Mouse (Mus musculus) Muller cell, postnatal 12 days (primary cell): ENCODE results near the gene Rpsa.
"Not testable (repeated sequence)": the region's sequence is repeated elsewhere in the genome, so short reads cannot be mapped to it uniquely, and the experiment has no call there.

Source experiments
- DNase-seq: peaks from one replicate; pipeline ENCODE4 v3.0.0-alpha.2; 2015; ENCODE audit errors: inconsistent ontology term

Rpsa gene

GRCm38 (mm10) chr9:120127538-120128251 lies at the start of gene Rpsa:
TSS of gene Rpsa (plus strand) at chr9:120127689.
- peak; percentile 97 for DNase-seq

- DNase-seq, result no peak
These were observed 49.2 kb upstream of the Rpsa start for GRCm38 (mm10) chr9:120078241-120078640.

GRCm38 (mm10) chr9:120079901-120080300 lies 47.6 kb upstream of the Rpsa start:
- no peak for DNase-seq

GRCm38 (mm10) chr9:120080546-120081108 lies 46.9 kb upstream of the Rpsa start:
- no peak for DNase-seq

- DNase-seq, result no peak
These were observed 46.2 kb upstream of the Rpsa start for GRCm38 (mm10) chr9:120081247-120081646.

DNA sequence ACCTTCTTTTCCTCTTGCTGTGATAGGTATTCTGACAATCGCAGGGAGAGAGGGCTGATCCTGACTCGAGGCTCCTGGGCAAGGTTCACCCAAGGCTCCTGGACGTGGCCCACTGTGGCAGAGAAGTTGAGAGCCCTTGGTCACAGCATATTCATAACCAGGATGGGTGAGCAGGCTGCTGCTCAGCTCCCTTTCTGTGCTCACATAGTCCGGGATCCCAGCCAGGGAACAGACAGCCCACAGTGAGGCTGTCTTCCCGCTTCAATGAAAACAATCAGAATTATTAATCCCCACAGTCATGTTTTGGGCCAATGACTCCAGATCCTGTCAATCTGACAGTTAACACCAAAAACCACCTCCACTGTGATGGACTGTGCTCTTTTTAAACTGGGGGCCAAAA lies 45.5 kb upstream of the Rpsa start:
- peak; percentile 12 for DNase-seq

DNA sequence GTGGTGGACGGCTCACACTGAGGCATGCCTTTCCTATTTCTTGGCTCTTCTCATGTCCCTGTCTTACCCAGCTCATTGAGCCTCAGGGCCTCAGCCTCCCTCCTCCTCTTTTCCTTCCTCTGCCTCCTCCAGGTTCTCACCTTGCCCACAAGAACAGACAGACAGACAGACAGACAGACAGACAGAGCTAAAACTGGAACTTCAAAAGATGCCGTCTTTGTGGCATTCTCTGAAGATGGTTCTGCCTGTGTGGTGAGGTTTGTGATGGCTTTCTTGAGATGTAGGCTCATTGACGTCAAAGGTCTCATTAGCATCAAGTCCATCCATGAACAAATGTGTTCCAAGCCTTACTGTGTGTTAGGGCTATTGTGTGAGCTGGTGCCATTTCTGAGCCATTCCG lies 44.8 kb upstream of the Rpsa start:
- no peak for DNase-seq

DNA sequence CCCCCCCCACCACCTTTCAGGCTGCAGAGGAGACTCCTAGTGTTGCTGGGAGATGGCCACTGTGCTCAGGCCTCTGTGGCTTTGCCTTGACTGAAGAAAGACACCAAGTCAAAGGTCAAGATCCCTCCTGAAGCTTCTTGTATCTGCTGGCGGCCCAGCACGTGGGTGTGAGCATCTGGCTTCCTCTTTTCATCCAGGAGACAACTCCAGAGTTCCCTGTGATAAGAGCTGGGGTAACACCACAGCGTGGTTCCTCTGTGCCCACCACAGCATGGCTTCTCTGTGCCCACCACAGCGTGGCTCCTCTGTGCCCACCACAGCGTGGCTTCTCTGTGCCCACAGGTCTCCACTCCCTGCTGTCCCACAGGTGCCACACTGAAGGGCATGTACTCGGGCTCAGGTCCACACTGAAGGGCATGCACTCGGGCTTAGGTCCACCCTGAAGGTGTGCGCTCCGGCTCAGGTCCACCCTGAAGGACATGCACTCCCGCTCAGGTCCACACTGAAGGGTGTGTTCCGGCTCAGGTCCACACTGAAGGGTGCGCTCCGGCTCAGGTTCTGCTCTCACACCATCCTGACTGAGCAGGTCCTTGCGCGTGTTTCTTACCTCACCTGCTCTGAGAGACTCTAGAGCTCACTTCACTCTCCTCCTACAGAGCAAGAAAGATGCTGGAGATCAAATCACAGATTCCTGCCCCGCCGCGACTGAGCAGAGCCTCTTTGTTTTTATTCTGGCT lies 44.2 kb upstream of the Rpsa start:
- no peak for DNase-seq

- DNase-seq, result no peak
These were observed 43.1 kb upstream of the Rpsa start for GRCm38 (mm10) chr9:120084406-120084805.

DNA sequence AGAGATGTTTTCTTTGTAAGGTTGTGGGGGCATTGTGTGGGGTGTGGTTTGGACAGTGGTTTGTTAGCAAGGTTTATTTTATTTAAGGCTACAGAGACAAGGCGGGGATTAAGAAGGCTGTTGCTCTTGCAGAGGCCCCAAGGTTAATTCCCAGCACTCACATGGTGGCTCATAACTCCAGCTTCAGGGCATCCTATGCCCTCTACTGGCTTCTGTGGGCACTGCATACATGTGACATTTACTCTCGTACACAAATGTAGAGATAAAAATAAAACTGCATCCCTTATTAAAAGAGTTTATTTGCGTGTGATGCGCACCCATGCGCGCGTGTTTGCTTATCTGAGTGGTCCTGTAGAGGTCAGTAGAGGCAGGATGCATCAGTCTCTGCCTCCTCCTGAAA lies 38.4 kb upstream of the Rpsa start:
- no peak for DNase-seq

- DNase-seq, result no peak
These were observed 36.4 kb upstream of the Rpsa start for GRCm38 (mm10) chr9:120091086-120091485.

DNA sequence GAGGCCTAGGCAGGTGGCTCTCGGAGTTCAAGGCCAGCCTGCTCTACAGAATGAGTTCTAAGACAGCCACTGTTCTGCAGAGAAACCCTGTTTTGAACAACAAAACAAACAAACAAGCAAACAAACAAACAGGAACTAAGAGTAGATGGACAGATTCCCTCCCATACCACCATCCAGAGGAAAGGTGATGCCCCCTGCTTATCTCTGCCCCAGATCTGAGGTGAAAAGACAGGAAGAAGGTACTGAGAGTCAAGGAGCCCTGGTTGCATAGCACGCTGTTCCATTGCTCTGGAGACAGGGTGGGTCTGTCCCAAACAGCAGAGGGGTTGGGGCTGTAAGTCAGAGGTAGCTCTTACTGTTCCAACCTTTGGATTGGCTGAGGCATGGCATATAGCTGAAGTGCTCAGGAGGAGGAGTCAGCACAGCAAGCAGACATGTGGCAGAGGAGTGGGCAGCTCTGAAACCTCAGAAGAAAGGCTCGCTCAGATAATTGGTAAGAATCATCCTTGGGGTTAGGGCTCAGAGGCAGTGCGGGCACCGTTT lies 35.7 kb upstream of the Rpsa start, which contains the start of gene Ccr8:
Gene Ccr8, plus strand, starts transcription at position 419 of the 543 bp plus-strand sequence.
- no peak for DNase-seq

DNA sequence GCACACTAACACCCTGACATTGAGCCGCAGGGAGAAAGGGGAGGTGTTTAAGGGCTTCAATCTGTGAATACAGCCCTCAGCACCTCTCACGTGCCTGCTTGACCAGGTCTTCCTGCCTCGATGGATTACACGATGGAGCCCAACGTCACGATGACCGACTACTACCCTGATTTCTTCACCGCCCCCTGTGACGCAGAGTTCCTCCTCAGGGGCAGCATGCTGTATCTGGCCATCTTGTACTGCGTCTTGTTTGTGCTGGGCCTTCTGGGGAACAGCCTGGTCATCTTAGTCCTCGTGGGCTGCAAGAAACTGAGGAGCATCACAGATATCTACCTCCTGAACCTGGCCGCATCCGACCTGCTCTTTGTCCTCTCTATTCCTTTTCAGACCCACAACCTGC lies 33.8 kb upstream of the Rpsa start:
- no peak for DNase-seq

GRCm38 (mm10) chr9:120095886-120096285 lies 31.6 kb upstream of the Rpsa start:
- no peak for DNase-seq

- peak; percentile 45 for DNase-seq
These were observed 28.8 kb upstream of the Rpsa start for GRCm38 (mm10) chr9:120098682-120099081.

DNA sequence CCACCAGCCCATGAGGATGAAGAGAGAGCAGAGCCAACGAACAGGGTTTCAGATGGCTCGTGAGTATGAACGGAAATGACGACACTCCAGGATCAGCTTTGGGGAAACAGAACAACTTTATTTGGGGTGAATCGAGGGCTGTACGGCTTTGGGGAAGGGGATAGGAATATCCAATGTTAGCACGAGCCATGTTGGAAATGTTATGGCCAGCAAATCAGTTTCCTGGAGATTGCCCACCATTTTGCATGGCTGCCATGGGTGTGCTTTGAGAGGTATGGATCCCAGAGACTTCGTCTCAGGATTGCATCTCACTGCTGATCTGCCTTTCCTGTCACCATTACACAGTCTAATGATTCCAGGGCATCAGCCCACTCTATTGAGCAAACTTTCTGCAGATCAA lies 28.2 kb upstream of the Rpsa start:
- DNase-seq, result no peak

DNA sequence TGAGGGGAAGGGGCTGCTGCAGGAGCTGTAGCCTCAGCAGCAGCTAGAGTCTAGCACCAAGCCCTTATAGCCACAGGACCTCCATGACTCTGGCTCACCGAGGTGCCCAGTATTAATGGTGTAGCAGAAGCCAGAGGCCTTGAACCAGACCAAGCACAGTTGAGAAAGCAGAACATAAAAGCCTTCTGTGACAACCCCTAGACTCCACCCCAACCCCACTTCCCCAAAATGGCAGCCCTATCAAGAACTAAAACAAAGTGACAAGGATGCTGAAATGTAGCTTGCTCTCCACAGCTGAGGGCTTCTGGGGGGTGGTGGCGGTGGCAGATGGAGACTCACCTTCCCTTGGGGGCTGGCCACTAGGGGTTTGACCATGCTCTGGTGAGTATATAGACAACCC lies 26.3 kb upstream of the Rpsa start:
- no peak for DNase-seq

- not testable (repeated sequence) for DNase-seq
These were observed 18.5 kb upstream of the Rpsa start for GRCm38 (mm10) chr9:120108953-120109352.

DNA sequence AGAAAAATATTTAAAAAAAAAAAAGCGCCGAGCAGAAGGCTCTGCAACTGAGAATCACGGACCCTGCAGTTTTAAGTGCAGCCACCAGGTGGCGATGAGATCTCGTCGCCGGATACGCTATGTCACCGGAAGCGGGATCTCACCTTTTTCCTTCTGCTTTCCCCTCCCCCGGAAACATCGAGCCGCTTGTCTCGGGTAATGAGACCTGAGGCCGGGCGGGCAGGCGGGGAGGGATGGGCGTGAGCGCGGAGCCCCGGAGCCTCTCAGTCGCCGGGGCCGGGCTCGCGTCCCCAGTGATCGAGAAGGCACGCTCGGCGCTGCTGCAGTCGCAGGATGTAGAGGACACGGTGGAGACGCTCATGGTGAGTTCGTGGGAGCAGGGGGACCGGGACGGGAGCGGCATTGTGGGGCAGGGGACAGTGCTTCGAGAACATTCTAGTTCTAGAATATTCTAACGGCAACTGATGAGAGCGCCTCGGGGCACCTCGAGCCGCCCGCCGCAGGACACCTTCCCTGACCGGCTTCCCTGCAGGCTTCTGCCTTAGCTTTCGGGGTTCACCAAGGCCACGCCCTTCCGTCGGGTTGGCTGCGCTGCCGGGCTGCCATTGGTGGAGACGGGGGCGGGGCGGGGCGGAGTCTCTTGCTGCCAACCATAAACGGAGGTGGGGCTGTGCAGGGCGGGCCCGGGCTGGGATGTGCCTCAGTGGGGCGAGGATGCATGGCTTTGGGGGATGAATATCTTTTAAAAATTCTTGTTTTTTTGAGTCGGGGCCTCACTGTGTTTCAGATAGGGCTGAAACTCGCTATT lies 17.1 kb upstream of the Rpsa start, which contains the start of gene Slc25a38:
Gene Slc25a38, plus strand, starts transcription at position 164 of the 808 bp plus-strand sequence.
- DNase-seq, result peak; percentile 96

GRCm38 (mm10) chr9:120111156-120111945 lies 16.1 kb upstream of the Rpsa start:
- no peak for DNase-seq

DNA sequence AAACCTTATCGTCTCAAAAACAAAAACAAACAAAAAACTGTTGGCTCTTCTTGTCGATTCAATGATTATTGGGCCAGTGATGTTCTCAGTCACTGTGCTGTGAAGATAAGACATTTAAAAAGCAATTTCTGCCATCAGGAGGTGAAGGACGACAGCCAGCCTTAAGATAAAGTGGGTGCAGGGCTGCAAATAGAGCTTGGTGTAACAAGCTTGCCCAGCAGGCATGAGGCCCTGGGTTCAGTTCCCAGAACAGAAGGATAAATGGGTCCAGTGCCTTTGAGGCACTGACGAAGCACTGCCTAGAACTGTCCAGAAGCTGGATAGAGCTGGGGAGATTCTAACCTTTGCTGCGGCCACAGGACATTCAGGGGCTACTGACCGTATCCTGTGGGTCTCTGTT lies 15.0 kb upstream of the Rpsa start:
- DNase-seq, result no peak
